In genomic region chr3:100954616-100955015, GRCm38 (mm10) we compare ENCODE assay signal across 17 mouse cellular contexts. TPM values are rescaled to one million over a fixed set of nuclear protein-coding genes. Genes with fewer than 3 reads are reported as not detected.
DNase-seq lines count a peak whose midpoint lies in the region; ATAC-seq and TF ChIP-seq lines count a peak whose summit lies in the region.
"Had no signal": no experiment of that assay in that cellular context is flagged by ENCODE, and none has a peak within 500 bp of the region (broad histone marks: within the 10 kb centered on the region; RNA-seq: fewer than 3 reads in every experiment).

No protein-coding gene starts in this region.

- TF ChIP-seq EP300 in liver, postnatal 0 days (IDR thresholded peaks at IDR 0.05; ENCODE audit: low read depth): no peak
- TF ChIP-seq EP300 in MEL (IDR thresholded peaks at IDR 0.05; ENCODE audit: low read depth in 1 of 2, low read length in 2 of 2): no peak

- TF ChIP-seq CTCF in gastrocnemius, adult 2 months (IDR thresholded peaks at IDR 0.05): peak; percentile 34; the same call in 1 of the 2 replicates
- TF ChIP-seq CTCF in liver, postnatal 0 days (IDR thresholded peaks at IDR 0.05; ENCODE audit: low read depth): peak; percentile 43
- peak in 2 of 3 experiments; percentile 41 to 43; a peak in 4 of 6 replicates for TF ChIP-seq CTCF in MEL (IDR thresholded peaks at IDR 0.05 in 2 of 3, conservative IDR thresholded peaks at IDR 0.05 in 1 of 3; ENCODE audit: control insufficient read depth in 1 of 3, insufficient read depth in 1 of 3, low read depth in 2 of 3, low read length in 3 of 3, poor library complexity in 1 of 3, severe bottlenecking in 1 of 3)

- no peaks in the 10 kb centered on the region for H3K27me3 ChIP-seq in liver, postnatal 0 days (ENCODE audit: insufficient read depth, low read length)
- H3K27me3 ChIP-seq in MEL (ENCODE audit: control insufficient read depth in 1 of 2, insufficient read depth in 2 of 2, low read length in 2 of 2): no peaks in the 10 kb centered on the region
- no peaks in the 10 kb centered on the region for H3K27me3 ChIP-seq in splenic B cell, adult 2 months (ENCODE audit: control insufficient read depth, insufficient read depth, low read length, poor library complexity, severe bottlenecking)
- no peaks in the 10 kb centered on the region for H3K27me3 ChIP-seq in heart, embryonic 11.5 days (ENCODE audit: control insufficient read depth, insufficient read depth, low read length)
- H3K27me3 ChIP-seq: lung, embryonic 15.5 days had no signal

- ATAC-seq in liver, postnatal 0 days: no peak
- ATAC-seq in heart, embryonic 11.5 days (replicated peaks; ENCODE audit: insufficient number of reproducible peaks, low FRiP score, low TSS enrichment): no peak
- ATAC-seq: forebrain, embryonic 14.5 days had no signal

- no peaks in the 10 kb centered on the region for H3K4me1 ChIP-seq in liver, postnatal 0 days (ENCODE audit: insufficient read depth)
- H3K4me1 ChIP-seq in MEL (ENCODE audit: control insufficient read depth in 1 of 2, insufficient read depth in 2 of 2, low read length in 2 of 2): no peaks in the 10 kb centered on the region
- no peaks in the 10 kb centered on the region for H3K4me1 ChIP-seq in heart, embryonic 11.5 days (ENCODE audit: control insufficient read depth, insufficient read depth, low read length)
- H3K4me1 ChIP-seq: lung, embryonic 15.5 days had no signal

- no peak for DNase-seq in gastrocnemius, adult 2 months
- DNase-seq in gastrocnemius, postnatal 14 days: no peak
- no peak for DNase-seq in liver, postnatal 0 days
- DNase-seq in liver (no peak), MEL (ENCODE audit: low read depth, low spot score) (peak; percentile 38)
- peak; percentile 14 for DNase-seq in splenic B cell, adult 2 months (ENCODE audit: low read depth, low spot score)
- DNase-seq in cerebellum, postnatal 36 days: no peak
- DNase-seq: adrenal gland, adult 8-10 months; cerebellum, adult 2 months; heart, adult 11 months; kidney, adult 8-10 months; right cerebral cortex, adult 18-20 months; thymus, postnatal 4 days had no signal

- TF ChIP-seq RAD21 in MEL (IDR thresholded peaks at IDR 0.05; ENCODE audit: low read depth, low read length): no peak

- no peak overlapping the region for H3K4me2 ChIP-seq in liver, postnatal 0 days (ENCODE audit: low read depth, low read length)
- no peak overlapping the region for H3K4me2 ChIP-seq in heart, embryonic 11.5 days
- H3K4me2 ChIP-seq: hindbrain, embryonic 14.5 days; lung, embryonic 15.5 days had no signal

- H3K9me3 ChIP-seq in liver, postnatal 0 days (ENCODE audit: low read length): no peaks in the 10 kb centered on the region
- no peaks in the 10 kb centered on the region for H3K9me3 ChIP-seq in MEL (replicated peaks; ENCODE audit: insufficient read depth, low read length)
- H3K9me3 ChIP-seq in heart, embryonic 11.5 days (replicated peaks; ENCODE audit: control insufficient read depth, low read length): no peaks in the 10 kb centered on the region
- H3K9me3 ChIP-seq: lung, embryonic 15.5 days had no signal

- TF ChIP-seq POLR2A in MEL (IDR thresholded peaks at IDR 0.05; ENCODE audit: control insufficient read depth in 1 of 2, insufficient read depth in 1 of 2, low read depth in 1 of 2, low read length in 2 of 2, poor library complexity in 1 of 2): no peak

- no peaks in the 10 kb centered on the region for H3K79me2 ChIP-seq in MEL (ENCODE audit: control insufficient read depth, insufficient read depth, low read length, poor library complexity)

- H3K36me3 ChIP-seq in liver, postnatal 0 days (replicated peaks; ENCODE audit: insufficient read depth, low read length): peaks cover 70% of the 10 kb centered on the region
- peaks cover 0 to 25% of the 10 kb centered on the region in 2 experiments; a peak in 2 of 4 replicates for H3K36me3 ChIP-seq in MEL (ENCODE audit: control insufficient read depth in 1 of 2, insufficient read depth in 2 of 2, low read length in 2 of 2)
- peaks cover 11% of the 10 kb centered on the region for H3K36me3 ChIP-seq in splenic B cell, adult 2 months (ENCODE audit: control insufficient read depth, insufficient read depth, low read length, poor library complexity, severe bottlenecking)
- H3K36me3 ChIP-seq in heart, embryonic 11.5 days (ENCODE audit: control insufficient read depth, insufficient read depth, low read length): peaks cover 33% of the 10 kb centered on the region

- intact Hi-C loops in gastrocnemius, adult 2 months (cut with DNase I): no loop called here
- intact Hi-C loops in gastrocnemius, postnatal 14 days (cut with DNase I; ENCODE audit: low total_unique reads): no loop called here

- no peak overlapping the region for H3K4me3 ChIP-seq in gastrocnemius, adult 2 months
- H3K4me3 ChIP-seq in liver, postnatal 0 days (ENCODE audit: low read depth, low read length): no peak overlapping the region
- H3K4me3 ChIP-seq in MEL (ENCODE audit: control insufficient read depth in 1 of 2, insufficient read depth in 1 of 2, low read depth in 2 of 2, low read length in 2 of 2): no peak overlapping the region
- no peak overlapping the region for H3K4me3 ChIP-seq in heart, embryonic 11.5 days (ENCODE audit: low read depth, low read length)
- H3K4me3 ChIP-seq: lung, embryonic 15.5 days had no signal

- no peak overlapping the region for H3K9ac ChIP-seq in liver, postnatal 0 days (replicated peaks)
- H3K9ac ChIP-seq in MEL (ENCODE audit: control insufficient read depth, low read depth, low read length, poor library complexity, severe bottlenecking): no peak overlapping the region
- no peak overlapping the region for H3K9ac ChIP-seq in heart, embryonic 11.5 days (ENCODE audit: low read depth, low read length)
- H3K9ac ChIP-seq: hindbrain, embryonic 14.5 days; lung, embryonic 15.5 days had no signal

- no peak overlapping the region for H3K27ac ChIP-seq in gastrocnemius, adult 2 months
- no peak overlapping the region for H3K27ac ChIP-seq in liver, postnatal 0 days (ENCODE audit: low read depth)
- no peak overlapping the region for H3K27ac ChIP-seq in MEL (ENCODE audit: control insufficient read depth, low read depth, low read length)
- H3K27ac ChIP-seq in heart, embryonic 11.5 days (ENCODE audit: low read depth, low read length): no peak overlapping the region
- H3K27ac ChIP-seq: hindbrain, embryonic 14.5 days; lung, embryonic 15.5 days had no signal

TF ChIP-seq in MEL, 35 proteins besides CTCF, POLR2A, EP300 and RAD21:
- TF ChIP-seq SIN3A (IDR thresholded peaks at IDR 0.05; ENCODE audit: low read length) (no peak), JUND (IDR thresholded peaks at IDR 0.05; ENCODE audit: low read depth, low read length) (no peak), TBP (IDR thresholded peaks at IDR 0.05; ENCODE audit: low read depth, low read length) (0 out of 2 replicates have a peak, but pooled peaks have one; percentile 38)

RNA-seq across cellular contexts. Expression of gene Ttf2, which starts 14.8 kb away (rescaled TPM):
- total RNA-seq in gastrocnemius, adult 2 months (2021): 1 to 10 TPM; 2.5 to 3.1 TPM
- total RNA-seq in gastrocnemius, postnatal 14 days (2021): 1 to 10 TPM; 4.5 to 4.8 TPM
- polyA plus RNA-seq in liver, postnatal 0 days (2015; fragmentation: Nextera tagmentation; extraction: Ambion mirVana): 2.6 and 3.3 TPM in 2 replicates
- total RNA-seq in MEL (2012; rRNA removed): 24.6 and 27.7 TPM in 2 replicates
- 10 to 100 TPM in 1 of 2 experiments, not detected in 1; 34.4 TPM for polyA plus RNA-seq in MEL (2012; ENCODE audit: insufficient read depth in 1 of 2, insufficient read length in 2 of 2, low read depth in 1 of 2, low replicate concordance in 2 of 2, missing spikeins in 1 of 2)
- 12.9 and 15.8 TPM in 2 replicates for polyA plus RNA-seq in heart, embryonic 11.5 days (2014; fragmentation: Nextera tagmentation; extraction: Ambion mirVana)

RNA-seq across cellular contexts. Expression of gene Trim45, which starts 32.6 kb away (rescaled TPM):
- total RNA-seq in gastrocnemius, adult 2 months (2021): 1 to 10 TPM; 4.7 to 7.8 TPM
- total RNA-seq in gastrocnemius, postnatal 14 days (2021): 1 to 10 TPM; 4.9 to 7.2 TPM
- 0.59 and 0.67 TPM in 2 replicates for polyA plus RNA-seq in liver, postnatal 0 days (2015; fragmentation: Nextera tagmentation; extraction: Ambion mirVana)
- 2.1 and 2.5 TPM in 2 replicates for total RNA-seq in MEL (2012; rRNA removed)
- polyA plus RNA-seq in MEL (2012; ENCODE audit: insufficient read depth in 1 of 2, insufficient read length in 2 of 2, low read depth in 1 of 2, low replicate concordance in 2 of 2, missing spikeins in 1 of 2): 1 to 10 TPM in 1 of 2 experiments, not detected in 1; 3.7 TPM
- polyA plus RNA-seq in heart, embryonic 11.5 days (2014; fragmentation: Nextera tagmentation; extraction: Ambion mirVana): 2.5 and 3.9 TPM in 2 replicates

Comparison
In these comparisons a context has a peak if more than half of its experiments do, and no peak if none do; other contexts are left out.
1. DNase-seq: peak in MEL (single experiment) and splenic B cell, adult 2 months (single experiment); none in gastrocnemius, adult 2 months (single experiment), gastrocnemius, postnatal 14 days (single experiment), liver, postnatal 0 days (single experiment), liver (single experiment) and cerebellum, postnatal 36 days (0 of 2).
2. Peak in every context shown above with its lines, with median percentiles within 50 percentile points of each other: CTCF ChIP-seq.